Mouse (Mus musculus) inflammation-experienced regulatory T-cells, adult 6 months (primary cell): ENCODE data around the gene Spata22. TPM values are rescaled to one million over a fixed set of nuclear protein-coding genes. Genes with fewer than 3 reads are reported as not detected.

Experiments
- polyA plus RNA-seq, 3 experiments: library from polyadenylated mRNA; unstranded; fragments of 100-300 nt; shearing (Covaris generic); gene quantifications; one replicate each; pipeline ENCODE4 v1.2.1; 2017

Spata22 gene
- polyA plus RNA-seq, 3 experiments from 2014 or later: not detected

Other genes with a start within 250 kb of the Spata22 start
- gene Itgae, start 239.2 kb upstream of the Spata22 start, polyA plus RNA-seq: 100 to 1,000 TPM in 2 of 3 experiments, 10 to 100 TPM in 1; 30.7 to 110 (median 101) TPM
- gene Haspin, start 191.4 kb upstream of the Spata22 start, polyA plus RNA-seq: 10 to 100 TPM in 1 of 3 experiments, 1 to 10 TPM in 2; 6.7 to 11.1 (median 8.1) TPM
- gene P2rx5, start 169.3 kb upstream of the Spata22 start, polyA plus RNA-seq: under 1 TPM in 2 of 3 experiments, not detected in 1; 0.23 to 0.24 TPM
- gene Emc6, start 152.7 kb upstream of the Spata22 start, polyA plus RNA-seq: 10 to 100 TPM; 43.7 to 57.0 (median 49.4) TPM
- gene Tax1bp3, start 152.7 kb upstream of the Spata22 start, polyA plus RNA-seq: 10 to 100 TPM; 20.9 to 43.7 (median 25.2) TPM
- 10 to 100 TPM in 2 of 3 experiments, 1 to 10 TPM in 1; 7.4 to 11.4 (median 11.3) TPM for gene Ctns, start 130.7 kb upstream of the Spata22 start, polyA plus RNA-seq
- gene Shpk, start 130.3 kb upstream of the Spata22 start, polyA plus RNA-seq: 1 to 10 TPM; 1.7 to 3.3 (median 2.7) TPM
- gene Trpv1, start 95.4 kb upstream of the Spata22 start, polyA plus RNA-seq: not detected
- gene Trpv3, start 62.4 kb upstream of the Spata22 start, polyA plus RNA-seq: not detected
- gene Aspa, start 145 bp upstream of the Spata22 start, polyA plus RNA-seq: not detected
- gene Gm49340, start within 50 bp of the Spata22 start, polyA plus RNA-seq: not detected
- gene Olfr20, start 21.0 kb downstream of the Spata22 start, polyA plus RNA-seq: not detected
- gene Olfr376, start 41.5 kb downstream of the Spata22 start, polyA plus RNA-seq: not detected
- gene Olfr1, start 69.9 kb downstream of the Spata22 start, polyA plus RNA-seq: not detected
- gene Olfr378, start 98.7 kb downstream of the Spata22 start, polyA plus RNA-seq: not detected
- gene Olfr380, start 127.8 kb downstream of the Spata22 start, polyA plus RNA-seq: not detected
- gene Olfr381, start 161.9 kb downstream of the Spata22 start, polyA plus RNA-seq: not detected
- gene Olfr382, start 187.5 kb downstream of the Spata22 start, polyA plus RNA-seq: not detected